Mouse (Mus musculus) brain, embryonic 14.5 days (tissue): ENCODE measurements at regions not wholly inside any gene's neighbourhood (a gene's known extent, or its start where the extent isn't known, plus 50 kb on each side); places are given as distances from the start of the nearest gene placed in this dataset.

ENCODE experiments used
- DNase-seq: peaks from one replicate; pipeline ENCODE4 v3.0.0-alpha.2; 2011; ENCODE audit warnings: low read depth
- CTCF ChIP-seq: fragments of 200-500 bp; IDR thresholded peaks from 2 replicates; pipeline ENCODE4 v1.5.1; 2012; ENCODE audit warnings: inconsistent platforms, mild to moderate bottlenecking, moderate library complexity, borderline replicate concordance; ENCODE audit not compliant: insufficient read depth, insufficient read length; ENCODE audit errors: extremely low read depth
- POLR2A ChIP-seq: fragments of 200-500 bp; IDR thresholded peaks from 2 replicates; pipeline ENCODE4 v1.6.1; 2012; ENCODE audit warnings: mild to moderate bottlenecking, inconsistent platforms, borderline replicate concordance; ENCODE audit not compliant: poor library complexity, insufficient read depth, insufficient read length, severe bottlenecking; ENCODE audit errors: extremely low read depth

GRCm38 (mm10) chr4:29117025-29117424, 304.1 kb downstream of the Epha7 start:
- no peak for TF ChIP-seq CTCF

DNA sequence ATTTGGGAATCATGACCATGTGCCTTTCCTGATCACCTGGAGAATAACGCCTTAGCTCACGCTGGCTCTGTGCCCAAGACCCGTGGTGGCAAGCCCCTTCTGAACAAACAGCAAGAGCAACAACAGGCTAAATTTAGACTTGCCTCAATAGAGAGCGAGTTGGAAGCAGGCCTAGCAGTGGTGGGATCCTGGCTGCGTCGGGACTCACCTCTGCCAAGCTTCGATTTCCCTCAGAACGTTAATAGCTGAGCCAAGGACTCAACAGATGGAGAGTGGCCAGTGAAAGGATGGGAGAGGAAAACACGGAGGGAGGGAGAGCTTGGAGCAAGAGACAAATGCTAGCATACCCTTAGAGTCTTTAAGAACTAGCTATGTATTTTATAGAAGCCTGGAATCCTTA, 305.0 kb downstream of the Epha7 start:
- peak; percentile 94 for DNase-seq
- TF ChIP-seq POLR2A (no peak), CTCF (no peak)

More at GRCm38 (mm10) chr4:29117025-29117424, 304.1 kb downstream of the Epha7 start:
- DNase-seq, result peak; percentile 66

DNA sequence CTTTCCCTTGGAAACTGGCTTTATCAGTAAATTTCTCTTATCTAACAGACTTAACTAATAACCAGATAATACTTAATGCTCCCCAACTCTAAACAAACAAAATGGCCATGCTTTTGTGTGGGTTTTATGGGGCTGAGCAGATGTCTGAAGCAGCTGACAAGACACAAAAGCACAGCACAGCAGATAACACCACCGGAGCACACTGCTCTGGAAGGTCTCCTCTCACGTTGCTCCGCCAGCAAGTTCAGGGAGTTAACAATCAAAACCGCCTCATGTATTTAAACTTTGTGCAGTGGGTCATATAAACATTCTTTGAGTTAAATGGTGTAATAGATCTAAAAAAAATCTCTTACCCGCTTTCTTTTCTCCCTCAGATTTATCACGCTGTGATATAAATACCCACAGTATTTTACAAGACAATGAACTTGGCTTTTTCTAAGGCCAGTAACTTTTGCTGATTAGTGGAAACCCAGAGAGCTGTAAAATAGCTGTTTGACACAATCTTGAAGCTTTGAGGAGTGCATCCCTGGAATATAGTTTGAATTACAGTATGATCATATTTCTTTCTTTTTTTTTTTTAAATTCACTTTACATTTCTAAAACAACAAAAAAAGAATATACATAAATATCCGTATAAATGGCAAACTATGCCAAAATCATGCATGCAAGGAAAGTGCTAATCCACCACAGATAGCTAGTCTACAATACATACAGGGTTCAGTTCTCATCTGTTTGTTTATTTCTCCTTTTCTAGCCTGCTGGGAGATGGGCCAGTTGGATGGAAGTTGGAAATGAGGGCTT, 305.9 kb downstream of the Epha7 start:
- TF ChIP-seq POLR2A, result no peak
- TF ChIP-seq CTCF, result no peak
- peak; percentile 61 for DNase-seq

- TF ChIP-seq POLR2A, result no peak
- no peak for TF ChIP-seq CTCF
- peak; percentile 59 for DNase-seq
Observed at GRCm38 (mm10) chr4:29119480-29120153, 306.7 kb downstream of the Epha7 start.

DNA sequence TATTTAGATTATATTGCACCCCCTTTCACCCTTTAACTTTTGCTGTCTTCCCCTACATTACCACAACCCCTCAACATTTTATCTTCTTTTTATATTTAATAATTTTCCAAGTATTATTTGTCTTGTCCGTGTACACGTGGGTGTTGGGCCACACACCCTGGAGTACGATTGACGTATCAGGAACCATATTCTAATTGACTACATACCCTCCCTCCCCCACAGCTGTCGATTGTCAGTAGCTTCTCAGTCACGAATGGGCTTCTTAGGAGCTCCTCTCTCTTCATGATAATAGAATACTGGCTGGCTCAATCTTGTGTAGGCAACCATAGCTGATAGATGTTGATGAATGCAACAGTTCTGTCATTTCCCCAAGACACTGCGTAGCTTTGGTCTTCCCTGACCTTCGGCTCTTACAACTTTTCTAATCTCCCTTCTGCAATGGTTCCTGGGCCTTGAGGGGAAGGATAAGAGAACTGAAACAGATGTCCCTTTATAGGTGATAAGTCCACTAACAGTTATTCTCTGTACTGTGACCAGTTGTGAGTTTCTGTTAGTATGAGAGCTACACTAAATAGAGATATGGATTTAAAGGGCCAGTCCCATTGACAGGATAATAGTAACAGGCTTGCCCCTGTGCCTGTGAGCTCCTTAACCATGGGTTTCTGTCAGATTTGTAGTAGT, 310.9 kb downstream of the Epha7 start:
- DNase-seq, result no peak
- TF ChIP-seq POLR2A, result no peak
- TF ChIP-seq CTCF, result no peak

DNA sequence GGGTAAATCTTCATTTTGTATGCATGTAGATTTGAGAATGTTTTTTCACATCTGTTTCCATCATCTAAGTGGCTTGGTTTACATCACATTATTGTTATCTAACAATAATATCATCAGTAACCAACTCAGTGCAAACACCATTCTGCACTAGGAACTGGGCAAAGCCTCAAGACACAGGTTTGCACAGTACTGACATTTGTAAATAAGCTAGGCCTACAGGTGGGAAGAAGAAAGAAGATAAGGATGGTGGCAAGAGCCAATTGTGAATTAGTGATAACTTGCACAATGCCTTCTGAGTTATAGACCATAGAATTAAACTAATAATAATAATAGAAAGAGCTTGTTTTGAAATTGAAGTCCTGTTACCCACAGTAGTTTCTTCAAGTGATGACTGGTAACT, 317.6 kb downstream of the Epha7 start:
- no peak for DNase-seq
- TF ChIP-seq POLR2A (no peak), CTCF (no peak)

DNA sequence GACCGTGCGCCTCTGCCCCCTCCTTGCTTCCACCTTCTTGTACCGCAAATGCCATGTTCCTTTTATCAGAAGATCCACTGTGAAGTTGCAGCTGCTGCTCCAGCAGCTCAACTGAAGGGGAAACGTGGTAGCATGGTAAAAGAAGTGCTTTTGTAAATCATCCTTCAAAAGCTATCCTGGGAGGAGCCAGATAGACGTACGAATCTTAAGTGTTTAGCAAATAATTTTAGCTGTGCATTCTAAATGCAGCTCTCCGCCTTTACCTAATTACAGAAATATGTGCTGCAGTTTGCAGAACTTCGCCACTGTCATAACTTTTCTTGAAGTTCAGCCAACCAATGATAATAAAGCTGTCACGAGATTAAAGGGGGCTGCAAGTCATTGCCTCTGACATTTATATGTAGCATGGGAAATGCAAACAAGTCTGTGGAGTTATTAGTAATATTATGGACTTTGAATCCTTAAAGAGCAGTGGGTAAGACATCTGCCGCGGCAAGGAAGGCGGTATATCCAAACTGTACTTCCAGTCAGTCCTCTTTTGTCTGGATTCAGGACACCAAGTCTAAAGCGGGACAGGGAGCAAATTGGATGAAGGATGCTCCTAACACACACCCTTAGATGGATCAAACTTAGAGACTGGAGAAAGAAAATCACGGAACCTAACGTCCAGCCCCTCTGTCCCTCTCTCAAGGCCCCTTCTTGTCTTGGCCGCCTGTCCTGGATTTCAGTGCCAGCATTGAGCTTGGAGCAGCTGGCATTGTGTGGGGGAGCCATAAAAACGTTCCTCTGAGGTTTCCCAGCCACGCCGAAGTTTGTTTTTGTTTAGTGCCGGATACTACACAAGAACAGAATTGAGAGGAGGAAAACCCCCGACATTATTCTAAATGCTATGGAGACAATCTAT, 320.7 kb downstream of the Epha7 start:
- DNase-seq, result peak; percentile 63

GRCm38 (mm10) chr4:29135685-29136385, 322.9 kb downstream of the Epha7 start:
- peak; percentile 86 for DNase-seq

More for the DNA sequence above, 320.7 kb downstream of the Epha7 start:
- TF ChIP-seq CTCF (no peak), POLR2A (no peak)

GRCm38 (mm10) chr4:29138771-29139301, 325.9 kb downstream of the Epha7 start:
- DNase-seq, result no peak
- TF ChIP-seq POLR2A, result no peak
- TF ChIP-seq CTCF, result no peak

More at GRCm38 (mm10) chr4:29135685-29136385, 322.9 kb downstream of the Epha7 start:
- TF ChIP-seq CTCF (no peak), POLR2A (no peak)

DNA sequence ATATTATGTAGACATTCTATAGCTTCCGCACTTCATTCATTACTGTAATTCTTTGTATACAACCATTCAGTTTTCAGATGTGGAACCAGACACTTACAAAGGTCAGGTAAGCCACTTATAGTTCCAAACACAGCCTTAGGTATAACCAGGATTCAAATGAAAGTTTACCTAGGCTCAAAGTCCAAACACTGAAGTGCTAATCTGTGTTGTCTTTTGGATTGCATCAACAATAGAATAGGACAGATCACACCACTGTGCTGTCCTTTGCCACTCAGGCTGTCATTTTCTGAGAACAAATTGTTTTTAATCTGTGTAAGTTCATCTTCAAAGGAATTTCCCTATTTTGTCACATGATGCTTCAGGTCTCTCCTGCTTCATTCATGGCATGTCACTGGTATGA, 330.5 kb downstream of the Epha7 start:
- no peak for TF ChIP-seq CTCF
- TF ChIP-seq POLR2A, result no peak
- DNase-seq, result no peak
